Mouse (Mus musculus) hindbrain, embryonic 14.5 days (tissue): ENCODE data around the gene Prkcg. TPM values are rescaled to one million over a fixed set of nuclear protein-coding genes. Genes with fewer than 3 reads are reported as not detected.

Source experiments
- ATAC-seq: fragments of 200-750 bp; cut with Nextera tagmentation; 2 replicates; pipeline ENCODE4 v1.8.0; 2017; ENCODE audit warnings: moderate number of reproducible peaks, mild to moderate bottlenecking, moderate TSS enrichment, moderate library complexity; ENCODE audit not compliant: low FRiP score
- DNase-seq: peaks from one replicate; pipeline ENCODE4 v3.0.0-alpha.2; 2015; ENCODE audit warnings: low spot score
- H3K27ac ChIP-seq: fragments of 300-500 bp; sonication (generic); 2 replicates; pipeline ENCODE4 v1.5.1; 2014; ENCODE audit warnings: mild to moderate bottlenecking, moderate library complexity
- H3K27me3 ChIP-seq: fragments of 300-500 bp; sonication (generic); 2 replicates; pipeline ENCODE4 v1.6.1; 2014; ENCODE audit warnings: mild to moderate bottlenecking, low read length, mixed read lengths; ENCODE audit not compliant: control insufficient read depth, insufficient read depth
- H3K36me3 ChIP-seq: fragments of 300-500 bp; sonication (generic); replicated peaks from 2 replicates; pipeline ENCODE4 v1.6.1; 2014; ENCODE audit not compliant: control insufficient read depth, insufficient read depth
- H3K4me1 ChIP-seq: fragments of 300-500 bp; sonication (generic); replicated peaks from 2 replicates; pipeline ENCODE4 v1.6.1; 2014; ENCODE audit warnings: antibody characterized with exemption, low read length, mixed read lengths; ENCODE audit not compliant: control insufficient read depth, insufficient read depth
- H3K4me2 ChIP-seq: fragments of 300-500 bp; sonication (generic); replicated peaks from 2 replicates; pipeline ENCODE4 v1.6.1; 2014; ENCODE audit warnings: mild to moderate bottlenecking, moderate library complexity
- H3K4me3 ChIP-seq: fragments of 300-500 bp; sonication (generic); replicated peaks from 2 replicates; pipeline ENCODE4 v1.5.1; 2014; ENCODE audit warnings: mild to moderate bottlenecking, low read length
- H3K9ac ChIP-seq: fragments of 300-500 bp; sonication (generic); 2 replicates; pipeline ENCODE4 v1.6.1; 2014
- H3K9me3 ChIP-seq: fragments of 300-500 bp; sonication (generic); 2 replicates; pipeline ENCODE4 v1.6.1; 2016; ENCODE audit warnings: low read length; ENCODE audit not compliant: control insufficient read depth
- WGBS: fragments of 180-500 bp; shearing (Covaris S2); extraction: QIAGEN DNeasy Blood & Tissue Kit; methylation state at CpG from one replicate; pipeline ENCODE4 v1.1.7; 2014; 5-methylcytosine and 5-hydroxymethylcytosine counted together
- polyA plus RNA-seq: library from polyadenylated mRNA; unstranded; fragments of >200 nt; fragmentation: Nextera tagmentation; extraction: Ambion mirVana; gene quantifications from 2 replicates; pipeline ENCODE4 v1.2.1, GENCODE M21; 2014

Prkcg gene
- polyA plus RNA-seq: 1.1 and 1.6 TPM in 2 replicates

DNA sequence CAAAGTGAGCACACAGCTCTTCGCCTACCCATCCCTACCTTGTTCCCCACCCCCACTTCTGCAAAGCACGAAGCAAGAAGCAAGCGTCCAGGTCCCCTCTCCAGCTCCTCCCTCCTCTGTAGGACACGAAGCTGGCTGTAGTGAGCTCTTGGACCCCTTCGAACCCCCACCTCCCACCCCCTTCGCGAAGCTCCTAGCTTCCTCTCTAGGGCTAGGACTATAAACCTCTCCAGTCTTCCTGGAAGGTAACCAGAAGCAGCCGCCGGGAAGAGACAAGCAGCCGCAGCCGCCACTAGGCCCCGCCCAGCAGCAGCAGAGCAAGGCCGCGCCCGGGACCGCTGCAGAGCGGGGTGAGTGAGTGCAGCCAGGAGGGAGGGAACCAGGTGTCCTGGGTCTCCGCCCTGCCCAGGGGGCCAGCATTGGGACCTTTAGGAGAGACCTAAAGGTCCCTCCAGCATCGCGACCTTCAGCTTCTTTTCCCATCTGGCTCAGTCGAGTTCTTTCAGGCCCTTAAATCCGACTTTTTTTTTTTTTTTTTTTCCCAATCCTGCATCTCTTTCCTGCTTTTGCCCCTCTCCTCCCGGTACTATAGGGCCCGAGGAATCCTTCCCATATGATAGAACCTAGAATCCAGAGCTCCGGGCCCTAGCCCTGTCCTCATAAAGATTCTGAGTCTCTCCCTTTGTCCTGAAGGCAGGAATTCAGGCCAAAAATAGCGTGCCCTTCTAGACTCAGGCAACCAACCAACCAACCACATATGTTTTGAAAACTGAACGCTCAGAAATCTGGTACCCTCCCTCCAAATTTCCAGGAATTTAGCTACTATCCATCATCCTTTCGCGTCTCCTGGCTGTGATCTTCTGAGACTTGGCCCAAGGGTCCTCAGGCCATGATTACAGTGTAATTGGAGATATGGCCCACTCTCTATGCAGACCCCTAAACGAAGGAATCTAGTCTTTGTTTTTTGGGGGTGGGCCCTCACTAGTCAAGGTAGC, at the start of gene Prkcg, which contains the start of gene Myadm:
Gene Prkcg (plus strand): TSS at position 204 of the 995 bp plus-strand sequence.
Gene Myadm (plus strand): TSS at position 105 of the 995 bp plus-strand sequence.
- WGBS: under 1% methylated on average over 30 of the region's 30 CpGs
- H3K4me3 ChIP-seq: peak within 1 kb of the TSS; percentile 38
- peak; percentile 48 for ATAC-seq
- no peaks in the 10 kb centered on the region for H3K9me3 ChIP-seq
- peak within 1 kb of the TSS; percentile 85 for H3K4me2 ChIP-seq
- H3K27me3 ChIP-seq: no peaks in the 10 kb centered on the region
- peak; percentile 73 for DNase-seq
- peak within 1 kb of the TSS; percentile 65 for H3K9ac ChIP-seq
- peaks cover 9% of the 10 kb centered on the region; the same call in 1 of the 2 replicates for H3K36me3 ChIP-seq
- peaks cover 15% of the 10 kb centered on the region; the same call in 1 of the 2 replicates for H3K4me1 ChIP-seq
- peak within 1 kb of the TSS; percentile 75 for H3K27ac ChIP-seq

DNA sequence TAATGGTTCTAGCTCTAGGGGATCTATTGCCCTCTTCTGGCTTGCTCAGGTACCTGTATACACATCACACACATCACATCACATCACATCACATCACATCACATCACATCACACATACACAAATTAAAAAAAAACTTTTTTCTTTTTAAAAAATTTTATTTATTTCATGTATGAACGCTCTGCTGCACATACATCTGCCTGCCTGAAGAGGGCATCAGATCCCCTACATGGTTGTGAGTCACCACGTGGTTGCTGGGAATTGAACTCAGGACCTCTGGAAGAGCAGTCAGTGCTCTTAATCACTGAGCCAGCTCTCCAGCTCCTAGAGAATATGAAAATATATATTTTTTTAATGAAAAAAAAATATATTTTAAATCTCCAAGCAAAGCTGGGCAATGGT, 49.8 kb upstream of the Prkcg start:
- no peak for DNase-seq
- Histone ChIP-seq H3K4me1 (no peaks in the 10 kb centered on the region), H3K27ac (no peak overlapping the region), H3K9me3 (no peaks in the 10 kb centered on the region), H3K36me3 (no peaks in the 10 kb centered on the region), H3K4me3 (no peak overlapping the region), H3K9ac (no peak overlapping the region), H3K27me3 (no peaks in the 10 kb centered on the region), H3K4me2 (no peak overlapping the region)
- WGBS: 82% methylated on average over 2 of the region's 2 CpGs
- ATAC-seq: no peak

- no peak overlapping the region for H3K27ac ChIP-seq
- no peaks in the 10 kb centered on the region for H3K36me3 ChIP-seq
- H3K4me3 ChIP-seq: no peak overlapping the region
- H3K4me1 ChIP-seq: no peaks in the 10 kb centered on the region
- no peak overlapping the region for H3K9ac ChIP-seq
- no peaks in the 10 kb centered on the region for H3K9me3 ChIP-seq
- DNase-seq (no peak), ATAC-seq (no peak)
- H3K27me3 ChIP-seq: no peaks in the 10 kb centered on the region
- 71% methylated on average over 3 of the region's 3 CpGs for WGBS
- H3K4me2 ChIP-seq: no peak overlapping the region
Measured at GRCm38 (mm10) chr7:3260701-3261100, 28.3 kb upstream of the Prkcg start.

DNA sequence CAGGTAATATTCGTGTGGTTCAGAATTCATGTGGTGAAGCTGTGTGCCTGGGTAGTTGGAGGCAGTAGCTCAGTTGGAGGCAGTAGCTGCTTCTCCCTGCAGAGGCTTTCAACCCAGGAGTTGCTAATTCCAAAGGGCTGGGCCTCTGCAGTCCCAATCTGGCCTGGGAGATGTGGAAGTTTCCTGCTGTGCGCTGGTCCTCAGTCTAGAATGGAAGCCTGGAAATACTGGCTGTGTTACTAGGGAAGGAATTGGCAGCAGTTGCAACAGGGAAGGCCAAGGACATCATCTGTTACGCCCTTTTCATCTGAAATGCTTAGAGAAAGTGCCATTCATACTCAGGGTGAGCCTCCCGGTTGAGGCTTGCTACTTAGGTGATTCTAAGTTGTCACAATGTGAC, 27.5 kb upstream of the Prkcg start:
- H3K36me3 ChIP-seq: no peaks in the 10 kb centered on the region
- no peaks in the 10 kb centered on the region for H3K4me1 ChIP-seq
- H3K4me3 ChIP-seq: no peak overlapping the region
- H3K9me3 ChIP-seq: no peaks in the 10 kb centered on the region
- ATAC-seq: no peak
- no peak overlapping the region for H3K27ac ChIP-seq
- H3K9ac ChIP-seq: no peak overlapping the region
- no peaks in the 10 kb centered on the region for H3K27me3 ChIP-seq
- DNase-seq: no peak
- H3K4me2 ChIP-seq: no peak overlapping the region
- WGBS: 64% methylated on average over 4 of the region's 4 CpGs

DNA sequence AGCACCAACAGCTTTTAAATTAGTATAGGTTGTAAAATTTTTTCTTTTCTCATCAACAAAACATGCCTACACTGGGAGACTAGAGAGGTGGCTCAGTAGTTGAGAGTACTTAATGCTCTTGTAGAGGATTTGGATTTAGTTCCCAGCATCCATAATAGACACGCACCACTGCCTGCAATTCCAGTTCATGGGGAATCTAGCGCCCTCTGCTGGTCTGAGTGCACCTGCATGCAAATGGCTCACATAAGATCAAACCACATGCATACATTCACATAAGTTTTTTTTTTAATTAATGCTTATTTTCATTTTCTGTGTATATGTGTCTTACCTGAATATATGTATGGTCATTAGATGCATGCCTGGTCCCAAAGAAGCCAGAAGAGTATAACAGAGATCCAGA, 26.2 kb upstream of the Prkcg start:
- ATAC-seq (no peak), DNase-seq (no peak)
- no peak overlapping the region for H3K27ac ChIP-seq
- no peak overlapping the region for H3K4me2 ChIP-seq
- H3K9me3 ChIP-seq: no peaks in the 10 kb centered on the region
- no peak overlapping the region for H3K9ac ChIP-seq
- 30% methylated on average over 2 of the region's 2 CpGs for WGBS
- no peaks in the 10 kb centered on the region for H3K36me3 ChIP-seq
- no peaks in the 10 kb centered on the region for H3K4me1 ChIP-seq
- no peaks in the 10 kb centered on the region for H3K27me3 ChIP-seq
- no peak overlapping the region for H3K4me3 ChIP-seq

- 40% methylated on average over 22 of the region's 22 CpGs for WGBS
- Histone ChIP-seq H3K27me3 (no peaks in the 10 kb centered on the region), H3K9ac (no peak overlapping the region), H3K36me3 (no peaks in the 10 kb centered on the region), H3K4me1 (no peaks in the 10 kb centered on the region), H3K9me3 (no peaks in the 10 kb centered on the region), H3K4me2 (peak overlapping the region; percentile 28), H3K4me3 (no peak overlapping the region), H3K27ac (no peak overlapping the region)
- ATAC-seq (no peak), DNase-seq (no peak)
Measured at GRCm38 (mm10) chr7:3264390-3265022, 24.5 kb upstream of the Prkcg start.

- ATAC-seq (no peak), DNase-seq (no peak)
- Histone ChIP-seq H3K27me3 (no peaks in the 10 kb centered on the region), H3K4me3 (no peak overlapping the region), H3K9ac (no peak overlapping the region), H3K27ac (no peak overlapping the region), H3K4me1 (no peaks in the 10 kb centered on the region), H3K9me3 (no peaks in the 10 kb centered on the region), H3K4me2 (no peak overlapping the region), H3K36me3 (no peaks in the 10 kb centered on the region)
- WGBS: 68% methylated on average over 6 of the region's 6 CpGs
Measured at GRCm38 (mm10) chr7:3265311-3265710, 23.7 kb upstream of the Prkcg start.

DNA sequence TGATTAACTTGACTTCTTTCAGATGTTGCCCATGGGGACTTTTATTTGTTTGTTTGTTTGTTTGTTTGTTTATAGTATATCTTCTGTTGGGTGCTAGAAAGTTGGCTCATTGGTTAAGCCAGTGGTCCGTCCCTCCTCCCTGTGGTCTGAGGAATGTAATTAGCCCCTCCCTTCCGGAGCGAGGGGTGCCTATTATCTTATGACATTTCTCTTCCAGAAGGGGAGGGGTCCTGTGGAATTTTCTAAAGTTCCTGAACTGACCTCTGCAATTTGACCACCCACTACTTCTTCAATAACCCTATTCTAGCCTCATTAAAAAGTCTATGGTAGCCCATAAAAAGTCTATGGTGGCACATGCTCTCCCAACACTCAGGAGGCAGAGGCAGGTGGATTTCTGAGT, 21.7 kb upstream of the Prkcg start:
- 86% methylated on average over 3 of the region's 3 CpGs for WGBS
- no peak for DNase-seq
- no peaks in the 10 kb centered on the region for H3K4me1 ChIP-seq
- no peaks in the 10 kb centered on the region for H3K9me3 ChIP-seq
- H3K27ac ChIP-seq: no peak overlapping the region
- H3K27me3 ChIP-seq: no peaks in the 10 kb centered on the region
- ATAC-seq: no peak
- no peak overlapping the region for H3K4me2 ChIP-seq
- no peak overlapping the region for H3K9ac ChIP-seq
- H3K4me3 ChIP-seq: no peak overlapping the region
- no peaks in the 10 kb centered on the region for H3K36me3 ChIP-seq

DNA sequence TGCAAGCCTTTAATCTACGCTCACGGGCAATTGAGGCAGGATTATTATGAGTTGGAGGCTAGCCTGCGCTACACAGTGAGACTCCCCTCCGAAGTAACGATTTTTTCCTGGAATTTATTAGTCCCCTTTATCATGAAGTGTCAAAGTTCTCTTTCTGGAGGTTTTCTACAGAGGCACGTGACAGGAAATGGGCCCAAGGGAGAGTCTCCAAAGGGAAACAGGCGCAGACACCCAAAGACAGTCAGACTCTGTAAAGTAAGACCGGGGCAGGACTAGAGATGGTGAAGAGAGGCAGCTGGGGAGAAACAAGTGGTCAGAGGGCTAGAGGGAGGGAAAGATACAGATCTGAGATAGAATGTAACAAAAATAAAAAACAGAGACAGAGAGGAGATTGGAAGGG, 21.1 kb upstream of the Prkcg start:
- Histone ChIP-seq H3K4me2 (no peak overlapping the region), H3K27ac (no peak overlapping the region), H3K4me3 (no peak overlapping the region), H3K36me3 (no peaks in the 10 kb centered on the region), H3K9me3 (no peaks in the 10 kb centered on the region), H3K4me1 (no peaks in the 10 kb centered on the region), H3K27me3 (no peaks in the 10 kb centered on the region), H3K9ac (no peak overlapping the region)
- DNase-seq (no peak), ATAC-seq (no peak)
- WGBS: 79% methylated on average over 8 of the region's 8 CpGs
